Mouse (Mus musculus) neural tube, embryonic 14.5 days (tissue): Measurements from ENCODE around the gene Emg1. TPM values are rescaled to one million over a fixed set of nuclear protein-coding genes. Genes with fewer than 3 reads are reported as not detected.
A peak's percentile ranks its signal among the peaks of the same experiment; 100 is the strongest.

Experiments used
- ATAC-seq: fragments of 200-750 bp; cut with Nextera tagmentation; 2 replicates; pipeline ENCODE4 v1.8.0; 2017; ENCODE audit warnings: low read depth, mild to moderate bottlenecking, moderate TSS enrichment, moderate library complexity
- H3K27ac ChIP-seq: fragments of 300-500 bp; sonication (generic); 2 replicates; pipeline ENCODE4 v1.5.1; 2014; ENCODE audit warnings: low read depth, mild to moderate bottlenecking, control low read depth, low read length, moderate library complexity, mixed read lengths
- H3K27me3 ChIP-seq: fragments of 300-500 bp; sonication (generic); 2 replicates; pipeline ENCODE4 v1.6.1; 2014; ENCODE audit warnings: low read length; ENCODE audit not compliant: control insufficient read depth, insufficient read depth
- H3K36me3 ChIP-seq: fragments of 300-500 bp; sonication (generic); 2 replicates; pipeline ENCODE4 v1.6.1; 2014; ENCODE audit warnings: low read length, mixed read lengths; ENCODE audit not compliant: control insufficient read depth, insufficient read depth
- H3K4me1 ChIP-seq: fragments of 300-500 bp; sonication (generic); 2 replicates; pipeline ENCODE4 v1.6.1; 2014; ENCODE audit warnings: low read length; ENCODE audit not compliant: control insufficient read depth, insufficient read depth
- H3K4me2 ChIP-seq: fragments of 300-500 bp; sonication (generic); 2 replicates; pipeline ENCODE4 v1.6.1; 2014; ENCODE audit warnings: mild to moderate bottlenecking, low read depth, low read length, control low read depth
- H3K4me3 ChIP-seq: fragments of 300-500 bp; sonication (generic); 2 replicates; pipeline ENCODE4 v1.5.1; 2014; ENCODE audit warnings: low read depth, low read length, control low read depth, mixed read lengths
- H3K9ac ChIP-seq: fragments of 300-500 bp; sonication (generic); replicated peaks from 2 replicates; pipeline ENCODE4 v1.6.1; 2014; ENCODE audit warnings: low read depth, mild to moderate bottlenecking, control low read depth, low read length, mixed read lengths
- H3K9me3 ChIP-seq: fragments of 300-500 bp; sonication (generic); 2 replicates; pipeline ENCODE4 v1.6.1; 2016; ENCODE audit warnings: low read length; ENCODE audit not compliant: control insufficient read depth
- WGBS: fragments of 180-500 bp; shearing (Covaris S2); extraction: QIAGEN DNeasy Blood & Tissue Kit; methylation state at CpG from one replicate; pipeline ENCODE4 v1.1.7; 2014; 5-methylcytosine and 5-hydroxymethylcytosine counted together
- polyA plus RNA-seq: library from polyadenylated mRNA; unstranded; fragments of >200 nt; fragmentation: Nextera tagmentation; extraction: Ambion mirVana; gene quantifications from 2 replicates; pipeline ENCODE4 v1.2.1, GENCODE M21; 2014

Emg1 gene
- polyA plus RNA-seq, 1 experiment from 2014 or later, result 94.2 TPM

- Histone ChIP-seq H3K36me3 (peaks cover 48% of the 10 kb centered on the region), H3K27me3 (no peaks in the 10 kb centered on the region), H3K4me3 (no peak overlapping the region), H3K27ac (no peak overlapping the region), H3K4me2 (no peak overlapping the region), H3K9ac (no peak overlapping the region), H3K9me3 (no peaks in the 10 kb centered on the region), H3K4me1 (no peaks in the 10 kb centered on the region)
- WGBS, result 59% methylated on average over 3 of the region's 3 CpGs
- peak; percentile 80 for ATAC-seq
Observed at GRCm38 (mm10) chr6:124702784-124703103, 9.2 kb downstream of the Emg1 start.

- Histone ChIP-seq H3K27me3 (no peaks in the 10 kb centered on the region), H3K4me2 (no peak overlapping the region), H3K36me3 (peaks cover 48% of the 10 kb centered on the region), H3K9me3 (no peaks in the 10 kb centered on the region), H3K4me3 (no peak overlapping the region), H3K4me1 (no peaks in the 10 kb centered on the region), H3K27ac (no peak overlapping the region), H3K9ac (no peak overlapping the region)
- 96% methylated on average over 17 of the region's 17 CpGs for WGBS
- ATAC-seq, result peak; percentile 16
Observed at GRCm38 (mm10) chr6:124702102-124702783, 9.7 kb downstream of the Emg1 start.

GRCm38 (mm10) chr6:124701338-124701737, 10.6 kb downstream of the Emg1 start:
- H3K4me2 ChIP-seq, result no peak overlapping the region
- H3K27me3 ChIP-seq, result no peaks in the 10 kb centered on the region
- peak; percentile 33; the same call in 1 of the 2 replicates for ATAC-seq
- no peaks in the 10 kb centered on the region for H3K9me3 ChIP-seq
- no peaks in the 10 kb centered on the region for H3K4me1 ChIP-seq
- no peak overlapping the region for H3K9ac ChIP-seq
- H3K36me3 ChIP-seq, result peaks cover 47% of the 10 kb centered on the region
- no peak overlapping the region for H3K27ac ChIP-seq
- WGBS, result 76% methylated on average over 8 of the region's 8 CpGs
- no peak overlapping the region for H3K4me3 ChIP-seq

GRCm38 (mm10) chr6:124699962-124700610, 11.9 kb downstream of the Emg1 start:
- no peak overlapping the region for H3K27ac ChIP-seq
- no peaks in the 10 kb centered on the region for H3K4me1 ChIP-seq
- no peak overlapping the region for H3K9ac ChIP-seq
- H3K9me3 ChIP-seq, result no peaks in the 10 kb centered on the region
- no peak overlapping the region for H3K4me3 ChIP-seq
- 84% methylated on average over 11 of the region's 11 CpGs for WGBS
- no peak overlapping the region for H3K4me2 ChIP-seq
- peaks cover 37% of the 10 kb centered on the region for H3K36me3 ChIP-seq
- no peak for ATAC-seq
- H3K27me3 ChIP-seq, result no peaks in the 10 kb centered on the region

DNA sequence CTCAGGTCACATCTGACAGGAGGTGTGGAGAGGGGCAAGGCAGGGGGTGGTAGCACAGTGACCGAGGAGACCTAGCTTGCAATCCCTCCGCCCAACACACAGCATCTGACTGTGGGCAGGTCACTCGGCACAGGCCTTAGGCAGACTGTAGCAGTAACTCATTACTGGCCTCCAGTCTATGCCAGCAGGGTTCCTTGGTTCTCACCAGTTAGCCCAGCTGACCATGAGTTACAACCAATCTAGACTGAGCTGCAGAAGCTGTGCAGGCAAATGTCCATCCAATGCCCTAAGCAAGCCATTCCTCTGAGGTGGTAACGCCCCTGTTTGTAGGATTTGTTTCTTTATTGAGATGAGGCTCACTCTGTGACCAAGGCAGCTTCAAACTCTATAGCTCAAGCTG, 12.6 kb downstream of the Emg1 start:
- Histone ChIP-seq H3K27ac (no peak overlapping the region), H3K4me3 (no peak overlapping the region), H3K27me3 (no peaks in the 10 kb centered on the region), H3K9me3 (no peaks in the 10 kb centered on the region), H3K36me3 (peaks cover 29% of the 10 kb centered on the region), H3K4me2 (no peak overlapping the region), H3K4me1 (no peaks in the 10 kb centered on the region), H3K9ac (no peak overlapping the region)
- ATAC-seq, result no peak
- WGBS, result 77% methylated on average over 4 of the region's 4 CpGs

DNA sequence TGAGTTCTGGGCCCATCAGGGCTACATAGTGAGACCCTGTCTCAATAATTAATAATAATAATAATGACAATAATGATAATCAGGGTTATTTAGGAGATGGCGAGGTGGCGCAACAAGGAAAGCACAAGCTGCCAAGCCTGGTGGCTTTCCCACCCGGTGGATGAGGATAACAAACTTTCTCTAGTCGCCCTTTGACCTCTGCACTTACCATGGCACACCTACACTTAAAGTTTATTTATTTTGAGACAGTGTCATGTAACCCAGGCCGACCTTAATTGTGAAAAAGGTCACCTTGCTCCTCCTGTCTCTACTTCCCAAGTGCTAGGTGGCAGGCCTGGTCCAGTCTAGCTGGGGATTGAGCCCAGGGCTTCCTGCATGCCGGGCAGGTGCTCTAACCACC, 13.2 kb downstream of the Emg1 start:
- no peak for ATAC-seq
- Histone ChIP-seq H3K9me3 (no peaks in the 10 kb centered on the region), H3K27ac (no peak overlapping the region), H3K9ac (no peak overlapping the region), H3K4me3 (no peak overlapping the region), H3K27me3 (no peaks in the 10 kb centered on the region), H3K4me1 (peaks cover 3% of the 10 kb centered on the region; the same call in 1 of the 2 replicates), H3K4me2 (no peak overlapping the region), H3K36me3 (peaks cover 23% of the 10 kb centered on the region)
- WGBS, result 88% methylated on average over 6 of the region's 6 CpGs

DNA sequence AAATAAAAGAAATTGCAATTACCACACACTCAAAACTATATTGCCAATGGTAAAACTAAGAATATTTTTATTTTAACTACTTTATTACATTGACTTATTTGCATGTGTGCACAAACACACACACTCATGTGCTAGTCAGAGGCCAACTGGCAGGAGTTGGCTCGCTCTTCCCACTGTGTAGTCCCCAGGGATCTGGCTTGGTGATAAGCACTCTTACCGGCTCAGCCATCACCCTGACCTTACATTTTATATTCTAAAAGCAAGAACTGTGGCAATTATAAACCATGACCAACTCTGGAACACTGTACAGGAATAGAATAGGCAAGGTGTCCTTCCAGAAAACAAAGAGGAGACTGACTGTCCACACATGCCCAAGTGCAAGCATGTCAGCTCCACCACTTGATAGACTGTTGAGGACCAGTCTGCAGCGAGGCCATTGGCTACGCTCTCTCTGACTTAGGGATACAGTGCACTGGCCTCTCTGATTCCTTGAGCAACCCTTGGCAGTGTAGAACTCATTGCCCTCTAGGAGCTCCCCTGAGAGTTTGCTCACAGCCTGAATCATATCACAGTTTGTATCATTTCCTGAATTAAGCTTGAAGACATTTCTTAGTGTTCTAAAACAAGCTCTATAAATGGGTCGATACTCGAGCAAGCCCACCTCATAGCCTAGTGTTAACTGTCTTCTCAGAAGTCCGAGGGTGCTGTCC, 15.4 kb downstream of the Emg1 start:
- Histone ChIP-seq H3K27ac (no peak overlapping the region), H3K27me3 (no peaks in the 10 kb centered on the region), H3K36me3 (peaks cover 5% of the 10 kb centered on the region; the same call in 1 of the 2 replicates), H3K4me2 (no peak overlapping the region), H3K4me1 (peaks cover 3% of the 10 kb centered on the region; the same call in 1 of the 2 replicates), H3K9me3 (no peaks in the 10 kb centered on the region), H3K9ac (no peak overlapping the region), H3K4me3 (no peak overlapping the region)
- 89% methylated on average over 7 of the region's 7 CpGs for WGBS
- no peak for ATAC-seq

GRCm38 (mm10) chr6:124694166-124694955, 17.6 kb downstream of the Emg1 start:
- H3K27me3 ChIP-seq, result no peaks in the 10 kb centered on the region
- H3K4me2 ChIP-seq, result no peak overlapping the region
- peak; percentile 76 for ATAC-seq
- H3K36me3 ChIP-seq, result peaks cover 5% of the 10 kb centered on the region; the same call in 1 of the 2 replicates
- 78% methylated on average over 15 of the region's 15 CpGs for WGBS
- H3K9ac ChIP-seq, result no peak overlapping the region
- H3K4me3 ChIP-seq, result no peak overlapping the region
- H3K9me3 ChIP-seq, result no peaks in the 10 kb centered on the region
- peaks cover 3% of the 10 kb centered on the region; the same call in 1 of the 2 replicates for H3K4me1 ChIP-seq
- peak overlapping the region; percentile 48; the same call in 1 of the 2 replicates for H3K27ac ChIP-seq
